Mouse (Mus musculus) olfactory bulb, adult 2 months (tissue): ENCODE measurements around the gene Zfp277. TPM values are rescaled to one million over a fixed set of nuclear protein-coding genes. Genes with fewer than 3 reads are reported as not detected.

Experiments used
- H3K27ac ChIP-seq: fragments of 200-500 bp; 2 replicates; pipeline ENCODE4 v1.5.1; 2012; ENCODE audit warnings: low read depth, low read length; ENCODE audit not compliant: insufficient read depth
- H3K4me1 ChIP-seq: fragments of 200-500 bp; 2 replicates; pipeline ENCODE4 v1.6.1; 2012; ENCODE audit warnings: low read length; ENCODE audit not compliant: control insufficient read depth, insufficient read depth
- H3K4me3 ChIP-seq: fragments of 200-500 bp; 2 replicates; pipeline ENCODE4 v1.5.1; 2012; ENCODE audit warnings: mild to moderate bottlenecking, low read depth, low read length, moderate library complexity; ENCODE audit not compliant: insufficient read depth
- CTCF ChIP-seq: fragments of 200-500 bp; IDR thresholded peaks from 2 replicates; pipeline ENCODE4 v1.5.1; 2012; ENCODE audit warnings: low read depth, mild to moderate bottlenecking, low read length, moderate library complexity; ENCODE audit not compliant: insufficient read depth
- POLR2A ChIP-seq: fragments of 200-500 bp; IDR thresholded peaks from 2 replicates; pipeline ENCODE4 v1.6.1; 2012; ENCODE audit warnings: mild to moderate bottlenecking, low read depth, low read length, moderate library complexity; ENCODE audit not compliant: insufficient read depth
- WGBS: fragments of 180-500 bp; shearing (Covaris S2); methylation state at CpG from one replicate; pipeline ENCODE4 v1.1.7; 2018; 5-methylcytosine and 5-hydroxymethylcytosine counted together
- polyA plus RNA-seq: library from polyadenylated mRNA; stranded (reverse); fragments of >200 nt; gene quantifications from 2 replicates; pipeline ENCODE4 v1.2.4, GENCODE M21; 2012; ENCODE audit warnings: low replicate concordance; ENCODE audit not compliant: missing spikeins, insufficient read depth, insufficient read length

The Zfp277 gene
- polyA plus RNA-seq, 1 experiment: not detected

GRCm38 (mm10) chr12:40468235-40468634, 22.5 kb upstream of the Zfp277 start:
- H3K27ac ChIP-seq: no peak overlapping the region
- TF ChIP-seq POLR2A (no peak), CTCF (no peak)
- 85% methylated on average over 4 of the region's 4 CpGs for WGBS

GRCm38 (mm10) chr12:40464282-40464681, 18.6 kb upstream of the Zfp277 start:
- TF ChIP-seq CTCF (no peak), POLR2A (no peak)

More at GRCm38 (mm10) chr12:40468235-40468634, 22.5 kb upstream of the Zfp277 start:
- peaks cover 4% of the 10 kb centered on the region for H3K4me1 ChIP-seq
- H3K4me3 ChIP-seq: no peak overlapping the region

GRCm38 (mm10) chr12:40463828-40464227, 18.1 kb upstream of the Zfp277 start:
- peak overlapping the region; percentile 73; the same call in 1 of the 2 replicates for H3K27ac ChIP-seq
- WGBS: 60% methylated on average over 2 of the region's 2 CpGs
- TF ChIP-seq POLR2A (no peak), CTCF (no peak)
- H3K4me3 ChIP-seq: no peak overlapping the region
- H3K4me1 ChIP-seq: peaks cover 9% of the 10 kb centered on the region; the same call in 1 of the 2 replicates

More at GRCm38 (mm10) chr12:40464282-40464681, 18.6 kb upstream of the Zfp277 start:
- WGBS: 68% methylated on average over 6 of the region's 6 CpGs
- H3K4me1 ChIP-seq: peaks cover 9% of the 10 kb centered on the region; the same call in 1 of the 2 replicates
- peak overlapping the region; percentile 73; the same call in 1 of the 2 replicates for H3K27ac ChIP-seq
- no peak overlapping the region for H3K4me3 ChIP-seq

GRCm38 (mm10) chr12:40462693-40463235, 17.1 kb upstream of the Zfp277 start:
- peaks cover 9% of the 10 kb centered on the region; the same call in 1 of the 2 replicates for H3K4me1 ChIP-seq
- H3K27ac ChIP-seq: no peak overlapping the region
- TF ChIP-seq POLR2A: no peak
- TF ChIP-seq CTCF: no peak
- H3K4me3 ChIP-seq: no peak overlapping the region
- WGBS: 57% methylated on average over 7 of the region's 7 CpGs

GRCm38 (mm10) chr12:40459673-40460265, 14.1 kb upstream of the Zfp277 start:
- Histone ChIP-seq H3K4me1 (peaks cover 9% of the 10 kb centered on the region; the same call in 1 of the 2 replicates), H3K27ac (no peak overlapping the region), H3K4me3 (no peak overlapping the region)
- TF ChIP-seq POLR2A: no peak
- no peak for TF ChIP-seq CTCF
- WGBS: 77% methylated on average over 6 of the region's 6 CpGs

GRCm38 (mm10) chr12:40458977-40459376, 13.3 kb upstream of the Zfp277 start:
- H3K27ac ChIP-seq: no peak overlapping the region
- TF ChIP-seq CTCF (no peak), POLR2A (no peak)
- peaks cover 6% of the 10 kb centered on the region; the same call in 1 of the 2 replicates for H3K4me1 ChIP-seq
- H3K4me3 ChIP-seq: no peak overlapping the region
- WGBS: 79% methylated on average over 3 of the region's 3 CpGs

- Histone ChIP-seq H3K4me1 (peaks cover 3% of the 10 kb centered on the region; the same call in 1 of the 2 replicates), H3K4me3 (no peak overlapping the region), H3K27ac (no peak overlapping the region)
- TF ChIP-seq POLR2A (no peak), CTCF (no peak)
- 90% methylated on average over 2 of the region's 2 CpGs for WGBS
Observed at GRCm38 (mm10) chr12:40456517-40456916, 10.8 kb upstream of the Zfp277 start.

GRCm38 (mm10) chr12:40449119-40449795, 3.6 kb upstream of the Zfp277 start:
- peaks cover 6% of the 10 kb centered on the region for H3K4me1 ChIP-seq
- WGBS: 87% methylated on average over 9 of the region's 9 CpGs
- TF ChIP-seq CTCF (no peak), POLR2A (no peak)
- H3K27ac ChIP-seq: no peak overlapping the region
- H3K4me3 ChIP-seq: no peak overlapping the region

- TF ChIP-seq CTCF (no peak), POLR2A (no peak)
- no peak overlapping the region for H3K27ac ChIP-seq
- WGBS: 36% methylated on average over 10 of the region's 10 CpGs
- peaks cover 6% of the 10 kb centered on the region for H3K4me1 ChIP-seq
- peak overlapping the region; percentile 35 for H3K4me3 ChIP-seq
Observed at GRCm38 (mm10) chr12:40447561-40448355, 2.1 kb upstream of the Zfp277 start.
